Mouse (Mus musculus) heart, adult 10 weeks (tissue): ENCODE results near the gene Atg4b. TPM values are rescaled to one million over a fixed set of nuclear protein-coding genes. Genes with fewer than 3 reads are reported as not detected.

ENCODE experiments used
- polyA plus RNA-seq: library from polyadenylated mRNA; stranded (reverse); fragments of 350-450 nt; fragmentation: Illumina TruSeq; extraction: RNeasy Lipid Tissue Mini Kit (QIAGEN cat#74804); gene quantifications from one replicate; pipeline ENCODE4 v1.2.3, GENCODE M21; 2014; ENCODE audit warnings: low read depth, low replicate concordance

Gene Atg4b
- 28.9 TPM for polyA plus RNA-seq

GRCm38 (mm10) chr1:93751290-93751689, at the start of gene Atg4b:
Gene Atg4b (plus strand): TSS chr1:93751500.

GRCm38 (mm10) chr1:93754573-93755290, 3.4 kb downstream of the Atg4b start, which contains the start of gene Thap4:
Gene Thap4 (minus strand): TSS chr1:93754864.

GRCm38 (mm10) chr1:93801741-93802238, 50.5 kb downstream of the Atg4b start, which contains the start of gene Dtymk:
Gene Dtymk (minus strand): TSS chr1:93801934.

GRCm38 (mm10) chr1:93803556-93804507, 52.5 kb downstream of the Atg4b start, which contains the start of gene Ing5:
Gene Ing5 (plus strand): TSS chr1:93803965.

GRCm38 (mm10) chr1:93824609-93825008, 73.3 kb downstream of the Atg4b start, which contains the start of gene D2hgdh:
Gene D2hgdh (plus strand): TSS chr1:93824909.

Other genes with a start within 250 kb of the Atg4b start
- gene Farp2, start 239.4 kb upstream of the Atg4b start, polyA plus RNA-seq = 10.2 TPM
- 97.2 TPM for gene Stk25, start 92.8 kb upstream of the Atg4b start, polyA plus RNA-seq
- gene Bok, start 65.8 kb upstream of the Atg4b start, polyA plus RNA-seq = 7.0 TPM
- gene Thap4, start 3.4 kb downstream of the Atg4b start, polyA plus RNA-seq = 88.9 TPM
- 30.9 TPM for gene Dtymk, start 50.4 kb downstream of the Atg4b start, polyA plus RNA-seq
- gene Ing5, start 52.5 kb downstream of the Atg4b start, polyA plus RNA-seq = 8.3 TPM
- gene D2hgdh, start 73.4 kb downstream of the Atg4b start, polyA plus RNA-seq = 39.2 TPM
- 0.39 TPM for gene Gal3st2, start 109.8 kb downstream of the Atg4b start, polyA plus RNA-seq
- gene Gal3st2b, start 166.8 kb downstream of the Atg4b start, polyA plus RNA-seq = 0.68 TPM
- 2.0 TPM for gene Gal3st2c, start 239.0 kb downstream of the Atg4b start, polyA plus RNA-seq